Mouse (Mus musculus) liver, embryonic 11.5 days (tissue): ENCODE results near the gene Slc23a4. TPM values are rescaled to one million over a fixed set of nuclear protein-coding genes. Genes with fewer than 3 reads are reported as not detected.

Experiments
- ATAC-seq: fragments of 200-750 bp; cut with Nextera tagmentation; replicated peaks from 2 replicates; pipeline ENCODE4 v1.8.0; 2017; ENCODE audit warnings: moderate number of reproducible peaks, mild to moderate bottlenecking, moderate TSS enrichment, moderate library complexity; ENCODE audit not compliant: low FRiP score
- DNase-seq: peaks from one replicate; pipeline ENCODE4 v3.0.0-alpha.2; 2017; ENCODE audit warnings: low spot score
- H3K27ac ChIP-seq: fragments of 300-500 bp; sonication (generic); 2 replicates; pipeline ENCODE4 v1.5.1; 2014; ENCODE audit warnings: mild to moderate bottlenecking, low read depth, low read length, control low read depth
- H3K27me3 ChIP-seq: fragments of 300-500 bp; sonication (generic); replicated peaks from 2 replicates; pipeline ENCODE4 v1.6.1; 2014; ENCODE audit warnings: low read length, mixed read lengths; ENCODE audit not compliant: control insufficient read depth, insufficient read depth
- H3K36me3 ChIP-seq: fragments of 300-500 bp; sonication (generic); 2 replicates; pipeline ENCODE4 v1.6.1; 2014; ENCODE audit warnings: mild to moderate bottlenecking, low read length, moderate library complexity, mixed read lengths; ENCODE audit not compliant: control insufficient read depth, insufficient read depth
- H3K4me1 ChIP-seq: fragments of 300-500 bp; sonication (generic); replicated peaks from 2 replicates; pipeline ENCODE4 v1.6.1; 2014; ENCODE audit warnings: low read length, mixed read lengths; ENCODE audit not compliant: control insufficient read depth, insufficient read depth
- H3K4me2 ChIP-seq: fragments of 300-500 bp; sonication (generic); 2 replicates; pipeline ENCODE4 v1.6.1; 2014; ENCODE audit warnings: mild to moderate bottlenecking, control low read depth, moderate library complexity
- H3K4me3 ChIP-seq: fragments of 300-500 bp; sonication (generic); 2 replicates; pipeline ENCODE4 v1.5.1; 2014; ENCODE audit warnings: low read depth, low read length, control low read depth
- H3K9ac ChIP-seq: fragments of 300-500 bp; sonication (generic); 2 replicates; pipeline ENCODE4 v1.6.1; 2014; ENCODE audit warnings: low read depth, low read length, control low read depth
- H3K9me3 ChIP-seq: fragments of 300-500 bp; sonication (generic); 2 replicates; pipeline ENCODE4 v1.6.1; 2016; ENCODE audit warnings: low read length, inconsistent platforms, mixed read lengths; ENCODE audit not compliant: control insufficient read depth
- WGBS: fragments of 180-500 bp; shearing (Covaris S2); extraction: QIAGEN DNeasy Blood & Tissue Kit; methylation state at CpG from one replicate; pipeline ENCODE4 v1.1.7; 2014; 5-methylcytosine and 5-hydroxymethylcytosine counted together
- polyA plus RNA-seq: library from polyadenylated mRNA; unstranded; fragments of >200 nt; fragmentation: Nextera tagmentation; extraction: Ambion mirVana; gene quantifications from 2 replicates; pipeline ENCODE4 v1.2.1, GENCODE M21; 2014

Gene Slc23a4
- polyA plus RNA-seq, 1 experiment from 2014 or later: 0.71 TPM

- Histone ChIP-seq H3K4me1 (no peaks in the 10 kb centered on the region), H3K4me2 (no peak overlapping the region), H3K27me3 (no peaks in the 10 kb centered on the region), H3K4me3 (no peak overlapping the region), H3K9me3 (no peaks in the 10 kb centered on the region), H3K27ac (no peak overlapping the region), H3K9ac (no peak overlapping the region), H3K36me3 (no peaks in the 10 kb centered on the region)
- WGBS: 74% methylated on average over 3 of the region's 3 CpGs
- ATAC-seq: no peak
- DNase-seq: no peak
Observed at GRCm38 (mm10) chr6:34979291-34979690, 8.9 kb downstream of the Slc23a4 start.

GRCm38 (mm10) chr6:34971181-34971580, 17.0 kb downstream of the Slc23a4 start:
- ATAC-seq (no peak), DNase-seq (no peak)
- no peak overlapping the region for H3K27ac ChIP-seq
- H3K9ac ChIP-seq: no peak overlapping the region
- H3K4me3 ChIP-seq: no peak overlapping the region
- H3K4me1 ChIP-seq: no peaks in the 10 kb centered on the region
- H3K4me2 ChIP-seq: no peak overlapping the region
- no peaks in the 10 kb centered on the region for H3K27me3 ChIP-seq
- no peaks in the 10 kb centered on the region for H3K36me3 ChIP-seq
- WGBS: 52% methylated on average over 3 of the region's 3 CpGs
- no peaks in the 10 kb centered on the region for H3K9me3 ChIP-seq

DNA sequence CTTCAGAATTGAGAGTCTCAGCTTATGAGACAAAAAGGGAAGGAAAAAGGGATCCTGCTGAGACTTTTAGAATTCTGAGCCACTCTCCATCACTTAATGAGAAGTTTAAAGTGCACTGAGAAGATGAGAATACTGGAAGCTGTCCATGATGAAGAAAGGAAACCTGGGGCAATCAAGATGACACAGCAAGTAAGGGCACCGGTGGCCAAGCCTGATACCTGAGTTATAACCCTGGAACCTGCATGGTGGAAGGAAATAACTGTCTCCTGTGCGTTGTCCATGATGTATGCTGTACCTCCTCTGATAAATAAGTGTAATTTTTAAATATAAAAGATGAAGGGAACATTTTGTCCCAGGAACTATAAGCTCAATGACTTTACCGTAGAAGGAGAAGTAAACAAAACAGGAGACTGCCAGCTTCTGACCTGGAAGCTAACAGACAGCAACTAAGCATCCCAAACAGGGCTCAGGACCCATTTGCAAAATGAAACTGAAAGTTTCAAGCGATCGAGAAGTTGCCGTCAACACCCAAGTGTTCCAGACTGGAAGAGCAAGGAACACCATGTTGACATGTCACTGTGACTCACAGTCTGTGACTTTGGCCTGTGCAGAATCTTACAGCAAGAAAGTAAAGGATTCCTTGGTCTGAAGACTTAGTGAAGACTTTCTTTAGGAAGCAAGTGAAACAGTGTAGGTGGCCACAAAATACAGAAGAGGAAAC, 22.2 kb downstream of the Slc23a4 start:
- no peaks in the 10 kb centered on the region for H3K36me3 ChIP-seq
- H3K27me3 ChIP-seq: no peaks in the 10 kb centered on the region
- no peak for DNase-seq
- no peaks in the 10 kb centered on the region for H3K9me3 ChIP-seq
- ATAC-seq: no peak
- 75% methylated on average over 6 of the region's 6 CpGs for WGBS
- no peak overlapping the region for H3K9ac ChIP-seq
- no peak overlapping the region for H3K27ac ChIP-seq
- H3K4me3 ChIP-seq: no peak overlapping the region
- H3K4me1 ChIP-seq: no peaks in the 10 kb centered on the region
- H3K4me2 ChIP-seq: no peak overlapping the region

DNA sequence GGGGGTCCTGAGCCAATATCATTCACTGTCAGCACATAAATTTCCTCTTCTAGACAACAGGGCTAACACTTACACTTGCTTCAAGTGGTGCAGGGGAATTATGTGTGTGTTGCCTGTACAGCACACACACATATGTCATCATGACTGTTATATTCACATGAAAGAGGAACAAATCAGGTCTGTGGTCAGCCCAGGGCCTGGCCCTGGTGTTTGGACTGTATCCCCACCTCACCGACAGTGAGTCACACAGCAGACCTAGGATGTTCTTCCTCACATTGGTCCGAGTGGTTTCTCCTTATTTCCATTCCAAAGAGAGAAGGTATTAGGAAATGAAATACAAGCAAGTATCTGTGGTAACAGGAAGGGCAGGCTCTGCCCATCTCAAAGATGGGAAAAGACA, 23.7 kb downstream of the Slc23a4 start:
- 63% methylated on average over 2 of the region's 2 CpGs for WGBS
- Histone ChIP-seq H3K36me3 (no peaks in the 10 kb centered on the region), H3K4me3 (no peak overlapping the region), H3K27ac (no peak overlapping the region), H3K4me1 (no peaks in the 10 kb centered on the region), H3K4me2 (no peak overlapping the region), H3K9me3 (no peaks in the 10 kb centered on the region), H3K27me3 (no peaks in the 10 kb centered on the region), H3K9ac (no peak overlapping the region)
- ATAC-seq (no peak), DNase-seq (no peak)

DNA sequence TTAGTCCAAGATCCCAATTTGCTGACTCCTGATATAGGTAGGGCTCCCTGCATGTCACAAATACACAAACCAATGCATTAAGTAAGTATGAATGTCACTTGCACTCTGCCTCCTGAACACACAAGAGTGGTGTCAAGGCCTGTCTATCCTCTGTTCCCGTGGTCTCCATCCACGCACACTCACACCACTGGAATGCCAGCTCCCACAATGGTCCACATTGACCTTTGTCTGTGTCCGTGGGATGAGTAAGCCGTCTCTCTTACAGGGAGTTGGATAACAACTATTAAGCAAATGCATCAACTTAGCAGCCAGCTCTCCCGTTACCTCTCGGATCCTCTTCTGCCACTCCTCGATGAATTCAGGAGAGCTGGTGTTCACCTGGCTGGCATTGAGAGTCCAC, 29.1 kb downstream of the Slc23a4 start:
- no peak for DNase-seq
- H3K36me3 ChIP-seq: no peaks in the 10 kb centered on the region
- no peak for ATAC-seq
- no peaks in the 10 kb centered on the region for H3K9me3 ChIP-seq
- H3K4me1 ChIP-seq: no peaks in the 10 kb centered on the region; the same call in none of the 2 replicates
- WGBS: 84% methylated on average over 7 of the region's 7 CpGs
- H3K27me3 ChIP-seq: no peaks in the 10 kb centered on the region
- no peak overlapping the region for H3K4me2 ChIP-seq
- no peak overlapping the region for H3K27ac ChIP-seq
- H3K9ac ChIP-seq: no peak overlapping the region
- H3K4me3 ChIP-seq: no peak overlapping the region

GRCm38 (mm10) chr6:34955862-34956241, 32.4 kb downstream of the Slc23a4 start:
- no peaks in the 10 kb centered on the region for H3K27me3 ChIP-seq
- H3K27ac ChIP-seq: no peak overlapping the region
- DNase-seq (no peak), ATAC-seq (no peak)
- no peaks in the 10 kb centered on the region for H3K36me3 ChIP-seq
- no peaks in the 10 kb centered on the region for H3K9me3 ChIP-seq
- H3K4me1 ChIP-seq: no peaks in the 10 kb centered on the region; the same call in none of the 2 replicates
- H3K9ac ChIP-seq: no peak overlapping the region
- H3K4me2 ChIP-seq: peak overlapping the region; percentile 61
- H3K4me3 ChIP-seq: peak overlapping the region; percentile 27; the same call in 1 of the 2 replicates
- 37% methylated on average over 8 of the region's 8 CpGs for WGBS

DNA sequence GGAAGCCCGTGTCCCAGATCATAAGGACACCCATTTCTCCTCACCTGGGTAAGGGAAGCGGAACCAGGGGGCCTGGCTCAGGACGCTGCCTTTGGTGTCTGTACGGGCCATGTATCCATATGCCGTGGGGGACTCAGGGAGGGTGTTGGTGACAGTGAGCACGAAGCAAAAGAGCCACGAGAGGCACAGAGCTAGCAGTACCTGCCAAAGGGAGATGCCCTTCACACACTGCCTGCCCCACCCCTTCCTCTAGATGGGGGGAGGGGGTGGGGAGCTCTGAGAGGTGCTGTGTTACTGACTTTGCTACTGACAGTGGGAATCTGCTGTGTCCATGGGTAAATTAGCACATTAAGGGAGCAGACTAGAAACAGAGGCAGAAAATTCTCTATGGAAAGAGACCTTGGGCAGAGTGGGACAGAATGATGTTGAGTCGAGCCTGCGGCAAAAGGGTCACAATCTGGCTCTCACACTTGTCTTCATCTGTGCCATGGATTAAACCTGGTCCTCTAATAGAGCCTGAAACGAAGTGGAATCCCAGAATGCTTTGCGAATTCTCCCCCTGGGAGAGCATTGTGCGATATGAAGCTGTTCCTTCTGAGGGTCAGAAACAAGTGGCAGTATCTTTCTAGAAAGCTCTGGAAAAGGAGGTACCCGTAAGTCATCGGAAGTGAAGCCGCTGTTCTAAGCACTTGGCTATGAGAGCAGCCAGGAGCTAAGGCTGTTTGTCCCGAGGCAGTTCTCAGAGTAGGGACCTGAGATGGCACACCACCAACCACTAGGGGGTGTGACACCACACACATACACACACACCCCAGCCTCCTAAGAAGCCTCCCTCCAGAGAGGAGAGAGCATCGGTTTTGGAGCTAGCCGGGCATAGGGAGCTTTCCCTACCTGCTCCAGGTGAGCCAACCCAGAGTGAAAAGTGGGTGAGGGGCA, 33.0 kb downstream of the Slc23a4 start:
- ATAC-seq (peak; percentile 85), DNase-seq (peak; percentile 52)
- H3K4me1 ChIP-seq: no peaks in the 10 kb centered on the region; the same call in none of the 2 replicates
- peak overlapping the region; percentile 61 for H3K4me2 ChIP-seq
- WGBS: 49% methylated on average over 18 of the region's 18 CpGs
- H3K27ac ChIP-seq: no peak overlapping the region
- no peaks in the 10 kb centered on the region for H3K9me3 ChIP-seq
- H3K36me3 ChIP-seq: no peaks in the 10 kb centered on the region
- no peaks in the 10 kb centered on the region for H3K27me3 ChIP-seq
- no peak overlapping the region for H3K9ac ChIP-seq
- H3K4me3 ChIP-seq: peak overlapping the region; percentile 27; the same call in 1 of the 2 replicates

GRCm38 (mm10) chr6:34951956-34952667, 36.1 kb downstream of the Slc23a4 start:
- 63% methylated on average over 7 of the region's 7 CpGs for WGBS
- DNase-seq (no peak), ATAC-seq (no peak)
- no peaks in the 10 kb centered on the region; the same call in none of the 2 replicates for H3K4me1 ChIP-seq
- H3K4me3 ChIP-seq: no peak overlapping the region
- peaks cover 7% of the 10 kb centered on the region; the same call in 1 of the 2 replicates for H3K27me3 ChIP-seq
- no peak overlapping the region for H3K9ac ChIP-seq
- no peak overlapping the region for H3K4me2 ChIP-seq
- H3K9me3 ChIP-seq: no peaks in the 10 kb centered on the region
- H3K36me3 ChIP-seq: no peaks in the 10 kb centered on the region
- no peak overlapping the region for H3K27ac ChIP-seq
